Mouse (Mus musculus) C3H10T1/2 (cell line): ENCODE data around the gene Mtmr4. TPM values are rescaled to one million over a fixed set of nuclear protein-coding genes. Genes with fewer than 3 reads are reported as not detected.

Experiments used
- polyA plus RNA-seq, 2 experiments: library from polyadenylated mRNA; unstranded; fragments of >200 nt; fragmentation: generic; extraction: Trizol; gene quantifications; one replicate each; pipeline ENCODE4 v1.2.1; 2012; ENCODE audit warnings: missing spikeins in 2 of 2

The Mtmr4 gene
- 10 to 100 TPM in 1 of 2 experiments, 1 to 10 TPM in 1; 8.8 to 21.6 TPM for polyA plus RNA-seq

GRCm38 (mm10) chr11:87591526-87592353, at the start of gene Mtmr4:
Mtmr4 (plus strand) TSS chr11:87592162.

GRCm38 (mm10) chr11:87566501-87566900, 25.5 kb upstream of the Mtmr4 start, which contains the start of gene Gm11492:
Gm11492 (plus strand) TSS chr11:87566653.

GRCm38 (mm10) chr11:87568255-87568953, 23.6 kb upstream of the Mtmr4 start, which contains the start of gene Sept4:
Sept4 (plus strand) TSS chr11:87568903.

GRCm38 (mm10) chr11:87616790-87617474, 25.0 kb downstream of the Mtmr4 start, which contains the start of gene Hsf5:
Hsf5 (plus strand) TSS chr11:87617164.

GRCm38 (mm10) chr11:87662407-87662806, 70.4 kb downstream of the Mtmr4 start, which contains the start of gene Rnf43:
Rnf43 (plus strand) TSS chr11:87662722.

Other genes with a start within 250 kb of the Mtmr4 start
- gene Ppm1e, start 233.1 kb upstream of the Mtmr4 start, polyA plus RNA-seq: under 1 TPM; 0.18 to 0.21 TPM
- 1 to 10 TPM; 2.9 to 5.1 TPM for gene Rad51c, start 187.2 kb upstream of the Mtmr4 start, polyA plus RNA-seq
- under 1 TPM in 1 of 2 experiments, not detected in 1; 0.01 TPM for gene Tex14, start 187.1 kb upstream of the Mtmr4 start, polyA plus RNA-seq
- not detected for gene Gm11492, start 25.5 kb upstream of the Mtmr4 start, polyA plus RNA-seq
- gene Sept4, start 23.3 kb upstream of the Mtmr4 start, polyA plus RNA-seq: under 1 TPM; 0.15 to 0.27 TPM
- gene Hsf5, start 25.0 kb downstream of the Mtmr4 start, polyA plus RNA-seq: under 1 TPM in 1 of 2 experiments, not detected in 1; 0.07 TPM
- under 1 TPM in 1 of 2 experiments, not detected in 1; 0.01 TPM for gene Rnf43, start 70.6 kb downstream of the Mtmr4 start, polyA plus RNA-seq
- gene Supt4a, start 145.4 kb downstream of the Mtmr4 start, polyA plus RNA-seq: 100 to 1,000 TPM; 223 to 408 TPM
- gene Tspoap1, start 168.4 kb downstream of the Mtmr4 start, polyA plus RNA-seq: under 1 TPM in 1 of 2 experiments, not detected in 1; 0.01 TPM
- gene Mpo, start 201.4 kb downstream of the Mtmr4 start, polyA plus RNA-seq: not detected
- not detected for gene Lpo, start 236.1 kb downstream of the Mtmr4 start, polyA plus RNA-seq